Mouse (Mus musculus): Measurements from ENCODE around the gene Ripply3. TPM values are rescaled to one million over a fixed set of nuclear protein-coding genes. Genes with fewer than 3 reads are reported as not detected.

Ripply3 gene
- polyA plus RNA-seq, 1 experiment = 0.46 TPM

GRCm38 (mm10) chr16:94317752-94318151 lies 10.5 kb upstream of the Ripply3 start:
- Histone ChIP-seq H3K27me3 (ENCODE audit: control insufficient read depth, insufficient read depth, low read length) (no peaks in the 10 kb centered on the region), H3K27ac (ENCODE audit: insufficient read depth, low read length) (no peak overlapping the region), H3K4me3 (replicated peaks; ENCODE audit: insufficient read depth, low read depth, low read length) (no peak overlapping the region), H3K4me1 (ENCODE audit: control insufficient read depth, insufficient read depth, low read length) (peaks cover 2% of the 10 kb centered on the region; the same call in 1 of the 2 replicates)
- DNase-seq = no peak
- 85% methylated on average over 5 of the region's 5 CpGs for WGBS
- TF ChIP-seq POLR2A (IDR thresholded peaks at IDR 0.05; ENCODE audit: borderline replicate concordance, insufficient read depth, low read length) = no peak
- TF ChIP-seq CTCF (IDR thresholded peaks at IDR 0.05; ENCODE audit: borderline replicate concordance, insufficient read depth, low read depth, low read length) = no peak

- 78% methylated on average over 5 of the region's 5 CpGs for WGBS
- DNase-seq = no peak
- H3K27ac ChIP-seq (ENCODE audit: insufficient read depth, low read length) = no peak overlapping the region
- H3K4me1 ChIP-seq (ENCODE audit: control insufficient read depth, insufficient read depth, low read length) = no peaks in the 10 kb centered on the region
- TF ChIP-seq CTCF (IDR thresholded peaks at IDR 0.05; ENCODE audit: borderline replicate concordance, insufficient read depth, low read depth, low read length) (no peak), POLR2A (IDR thresholded peaks at IDR 0.05; ENCODE audit: borderline replicate concordance, insufficient read depth, low read length) (no peak)
- no peak overlapping the region for H3K4me3 ChIP-seq (replicated peaks; ENCODE audit: insufficient read depth, low read depth, low read length)
- no peaks in the 10 kb centered on the region for H3K27me3 ChIP-seq (ENCODE audit: control insufficient read depth, insufficient read depth, low read length)
These were observed 8.0 kb upstream of the Ripply3 start for GRCm38 (mm10) chr16:94320223-94320622.

GRCm38 (mm10) chr16:94323681-94324080 lies 4.5 kb upstream of the Ripply3 start:
- Histone ChIP-seq H3K4me1 (ENCODE audit: control insufficient read depth, insufficient read depth, low read length) (no peaks in the 10 kb centered on the region), H3K27me3 (ENCODE audit: control insufficient read depth, insufficient read depth, low read length) (no peaks in the 10 kb centered on the region; the same call in 1 of the 2 replicates), H3K27ac (ENCODE audit: insufficient read depth, low read length) (no peak overlapping the region), H3K4me3 (replicated peaks; ENCODE audit: insufficient read depth, low read depth, low read length) (no peak overlapping the region)
- no peak for TF ChIP-seq POLR2A (IDR thresholded peaks at IDR 0.05; ENCODE audit: borderline replicate concordance, insufficient read depth, low read length)
- no peak for DNase-seq
- 75% methylated on average over 5 of the region's 5 CpGs for WGBS

GRCm38 (mm10) chr16:94326008-94326407 lies 2.2 kb upstream of the Ripply3 start:
- no peaks in the 10 kb centered on the region; the same call in 1 of the 2 replicates for H3K27me3 ChIP-seq (ENCODE audit: control insufficient read depth, insufficient read depth, low read length)
- DNase-seq = no peak
- WGBS = 96% methylated on average over 3 of the region's 3 CpGs
- H3K4me1 ChIP-seq (ENCODE audit: control insufficient read depth, insufficient read depth, low read length) = no peaks in the 10 kb centered on the region
- no peak overlapping the region for H3K4me3 ChIP-seq (replicated peaks; ENCODE audit: insufficient read depth, low read depth, low read length)
- H3K27ac ChIP-seq (ENCODE audit: insufficient read depth, low read length) = no peak overlapping the region
- TF ChIP-seq CTCF (IDR thresholded peaks at IDR 0.05; ENCODE audit: borderline replicate concordance, insufficient read depth, low read depth, low read length) (no peak), POLR2A (IDR thresholded peaks at IDR 0.05; ENCODE audit: borderline replicate concordance, insufficient read depth, low read length) (no peak)

- Histone ChIP-seq H3K27ac (ENCODE audit: insufficient read depth, low read length) (no peak overlapping the region), H3K4me1 (ENCODE audit: control insufficient read depth, insufficient read depth, low read length) (no peaks in the 10 kb centered on the region), H3K27me3 (ENCODE audit: control insufficient read depth, insufficient read depth, low read length) (no peaks in the 10 kb centered on the region; the same call in 1 of the 2 replicates), H3K4me3 (replicated peaks; ENCODE audit: insufficient read depth, low read depth, low read length) (no peak overlapping the region)
- DNase-seq = no peak
- TF ChIP-seq POLR2A (IDR thresholded peaks at IDR 0.05; ENCODE audit: borderline replicate concordance, insufficient read depth, low read length) (no peak), CTCF (IDR thresholded peaks at IDR 0.05; ENCODE audit: borderline replicate concordance, insufficient read depth, low read depth, low read length) (no peak)
- 69% methylated on average over 25 of the region's 25 CpGs for WGBS
These were observed 954 bp downstream of the Ripply3 start for GRCm38 (mm10) chr16:94328881-94329867.

GRCm38 (mm10) chr16:94330429-94330828 lies 2.2 kb downstream of the Ripply3 start:
- WGBS = 86% methylated on average over 5 of the region's 5 CpGs
- no peak for DNase-seq
- H3K4me1 ChIP-seq (ENCODE audit: control insufficient read depth, insufficient read depth, low read length) = no peaks in the 10 kb centered on the region
- H3K27ac ChIP-seq (ENCODE audit: insufficient read depth, low read length) = no peak overlapping the region
- no peak overlapping the region for H3K4me3 ChIP-seq (replicated peaks; ENCODE audit: insufficient read depth, low read depth, low read length)
- no peaks in the 10 kb centered on the region; the same call in 1 of the 2 replicates for H3K27me3 ChIP-seq (ENCODE audit: control insufficient read depth, insufficient read depth, low read length)
- TF ChIP-seq CTCF (IDR thresholded peaks at IDR 0.05; ENCODE audit: borderline replicate concordance, insufficient read depth, low read depth, low read length) (no peak), POLR2A (IDR thresholded peaks at IDR 0.05; ENCODE audit: borderline replicate concordance, insufficient read depth, low read length) (no peak)

GRCm38 (mm10) chr16:94331233-94331885 lies 3.1 kb downstream of the Ripply3 start:
- Histone ChIP-seq H3K4me1 (ENCODE audit: control insufficient read depth, insufficient read depth, low read length) (no peaks in the 10 kb centered on the region), H3K27ac (ENCODE audit: insufficient read depth, low read length) (no peak overlapping the region), H3K4me3 (replicated peaks; ENCODE audit: insufficient read depth, low read depth, low read length) (no peak overlapping the region), H3K27me3 (ENCODE audit: control insufficient read depth, insufficient read depth, low read length) (no peaks in the 10 kb centered on the region; the same call in 1 of the 2 replicates)
- TF ChIP-seq CTCF (IDR thresholded peaks at IDR 0.05; ENCODE audit: borderline replicate concordance, insufficient read depth, low read depth, low read length) = no peak
- TF ChIP-seq POLR2A (IDR thresholded peaks at IDR 0.05; ENCODE audit: borderline replicate concordance, insufficient read depth, low read length) = no peak
- WGBS = 95% methylated on average over 9 of the region's 9 CpGs
- DNase-seq = no peak

All from cerebellum, adult 2 months (tissue).